Mouse (Mus musculus) kidney, adult 11 months (tissue): ENCODE results near the gene Kif5a.

Experiments used
- DNase-seq: peaks from one replicate; pipeline ENCODE4 v3.0.0; 2022

Gene Kif5a

DNA sequence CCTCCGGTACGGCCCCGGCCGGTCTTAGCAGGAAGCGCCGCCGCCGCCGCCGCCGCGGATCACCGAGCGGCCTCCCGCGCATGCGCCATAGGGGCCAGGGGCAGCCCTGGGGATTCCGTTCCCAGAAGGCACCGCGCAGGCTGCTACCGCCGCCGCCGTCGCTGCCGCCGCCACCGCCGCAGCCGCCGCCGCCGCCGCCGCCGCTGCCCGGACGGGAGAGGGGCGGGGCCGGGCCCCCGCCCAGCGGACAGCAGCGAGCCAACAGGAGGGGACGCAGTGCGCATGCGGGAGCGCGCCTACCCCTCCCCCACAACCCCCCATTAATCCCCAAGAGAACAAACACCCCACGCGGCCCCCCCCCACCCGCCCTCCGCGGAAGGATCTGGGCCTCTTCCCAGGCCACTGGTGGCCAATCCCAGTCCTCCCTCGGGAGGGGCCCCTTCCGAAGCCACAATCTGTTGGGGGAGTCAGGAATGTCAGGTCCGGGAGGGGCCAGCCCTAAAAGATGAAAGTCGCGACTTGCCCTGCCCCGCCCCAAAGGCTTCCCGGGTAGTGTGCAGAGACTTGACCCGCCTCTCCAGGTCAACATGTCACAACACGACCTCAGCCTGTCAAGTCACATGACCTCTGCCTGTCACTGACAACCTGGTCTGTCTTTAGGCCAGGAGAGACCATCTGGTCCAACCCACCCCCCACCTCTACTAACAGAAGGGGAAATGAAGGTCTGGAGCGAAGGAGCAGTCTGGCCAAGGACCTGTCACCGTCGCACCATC is 25.8 kb upstream of the Kif5a start, which contains the start of gene Mbd6:
TSS of gene Mbd6 (minus strand) at position 219 of the 773 bp plus-strand sequence.
- peak; percentile 94 for DNase-seq

DNA sequence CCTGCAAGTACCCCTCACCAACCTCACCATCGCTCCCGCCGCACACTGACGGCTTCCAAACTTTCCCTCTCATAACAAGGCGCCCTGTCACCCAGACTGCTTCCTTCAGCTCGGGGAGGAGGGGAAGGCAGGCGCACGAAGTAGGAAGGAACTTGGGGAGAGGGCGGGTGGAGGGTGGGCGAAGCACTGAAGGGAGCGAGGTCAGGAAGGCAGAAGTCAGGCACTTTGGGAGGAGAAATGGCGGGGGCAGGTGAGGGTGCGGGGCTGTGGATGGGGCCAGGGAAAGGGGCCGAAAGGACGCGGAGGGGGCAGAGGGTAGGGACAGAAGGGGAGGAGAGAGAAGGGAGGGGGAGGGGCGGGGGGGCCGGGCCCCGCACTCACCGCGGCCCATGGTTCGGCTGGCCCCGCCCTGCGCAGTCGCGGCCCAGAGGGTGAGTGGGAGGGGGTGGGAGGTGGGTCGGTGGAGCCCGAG is 25.2 kb upstream of the Kif5a start:
- no peak for DNase-seq

DNA sequence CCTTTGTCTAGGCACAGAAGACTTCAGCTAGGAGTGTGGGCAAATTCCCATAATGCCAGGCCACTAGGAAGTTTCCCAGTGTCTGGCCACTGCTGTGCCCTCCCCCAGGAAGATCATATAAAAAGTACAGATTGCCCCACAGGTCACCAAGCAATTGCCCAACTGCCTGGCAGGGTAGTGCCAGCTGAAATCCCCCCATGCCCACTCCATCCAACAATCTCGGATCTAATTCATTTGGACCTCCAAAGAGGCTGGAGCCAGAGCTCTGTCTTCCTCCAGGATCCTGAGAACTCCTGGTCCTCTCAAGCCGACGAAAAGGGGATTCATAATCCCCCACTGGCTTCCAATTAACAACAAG is 24.8 kb upstream of the Kif5a start:
- no peak for DNase-seq

- DNase-seq: no peak
Measured at GRCm38 (mm10) chr10:127287271-127287935, 24.3 kb upstream of the Kif5a start.

DNA sequence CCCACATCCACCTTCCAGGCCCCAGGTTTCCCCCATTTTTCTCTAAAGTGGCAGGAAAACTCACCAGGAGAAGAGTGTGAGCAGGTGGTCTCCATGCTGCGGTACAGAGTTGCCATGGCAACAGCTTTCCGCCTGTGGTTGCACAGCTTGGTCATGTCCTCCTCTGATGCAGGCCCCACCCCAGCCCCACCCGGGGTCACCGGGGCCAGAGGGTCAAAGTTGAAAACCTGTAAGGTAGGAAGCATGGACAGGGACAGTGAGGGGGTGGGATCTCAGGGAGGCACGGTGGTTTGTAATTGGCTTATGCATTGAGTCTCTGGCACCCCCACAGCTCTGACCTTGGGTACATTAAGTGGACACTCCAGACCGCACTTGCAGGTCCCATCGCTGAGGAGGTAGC is 23.6 kb upstream of the Kif5a start:
- peak; percentile 36 for DNase-seq

- DNase-seq: no peak
Measured at GRCm38 (mm10) chr10:127286194-127286593, 23.0 kb upstream of the Kif5a start.

- no peak for DNase-seq
Measured at GRCm38 (mm10) chr10:127285644-127286043, 22.5 kb upstream of the Kif5a start.

DNA sequence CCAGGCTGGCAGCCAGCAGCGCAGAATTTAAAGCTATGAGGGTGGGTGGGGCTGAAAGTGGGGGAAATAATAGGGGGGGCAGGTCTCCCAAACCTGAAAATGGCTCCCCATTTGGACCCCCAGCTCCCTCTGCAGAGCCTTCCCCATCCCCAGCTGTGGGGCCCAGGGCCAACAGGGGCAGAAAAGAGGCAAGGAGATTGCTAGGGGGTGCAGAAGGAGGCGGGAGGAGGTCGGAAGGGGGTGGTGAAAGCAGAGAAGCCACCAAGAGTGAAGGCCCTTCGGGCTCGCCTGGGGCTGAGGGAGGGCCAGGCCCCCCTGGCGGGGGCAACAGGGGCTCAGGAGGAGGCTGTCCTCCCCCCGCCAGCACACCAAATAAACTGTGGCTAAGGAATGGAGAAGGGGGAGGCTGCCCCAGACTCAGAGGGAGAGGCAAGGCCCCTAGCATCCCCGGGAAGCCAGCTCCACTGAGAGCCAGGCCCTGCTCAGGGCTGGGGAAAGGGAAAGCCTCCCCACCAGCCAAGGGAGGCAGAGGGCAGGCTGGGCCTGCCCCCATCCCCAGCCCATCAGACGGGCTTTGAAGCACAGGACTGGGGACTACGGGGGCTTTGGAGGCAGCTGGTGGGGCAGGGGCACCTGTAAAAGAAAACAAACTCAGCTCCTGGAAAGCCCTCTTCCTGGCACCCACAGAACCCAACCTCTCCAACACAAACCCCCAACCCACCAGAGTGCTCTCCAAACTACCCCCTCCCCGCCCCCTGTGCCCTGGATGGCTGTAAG is 21.8 kb upstream of the Kif5a start:
- no peak for DNase-seq

- no peak for DNase-seq
Measured at GRCm38 (mm10) chr10:127284105-127284622, 21.0 kb upstream of the Kif5a start.

- DNase-seq: peak; percentile 30
Measured at GRCm38 (mm10) chr10:127282620-127283215, 19.6 kb upstream of the Kif5a start.

- peak; percentile 31 for DNase-seq
Measured at GRCm38 (mm10) chr10:127281316-127281715, 18.2 kb upstream of the Kif5a start.

GRCm38 (mm10) chr10:127279730-127280129 is 16.6 kb upstream of the Kif5a start:
- DNase-seq: no peak

DNA sequence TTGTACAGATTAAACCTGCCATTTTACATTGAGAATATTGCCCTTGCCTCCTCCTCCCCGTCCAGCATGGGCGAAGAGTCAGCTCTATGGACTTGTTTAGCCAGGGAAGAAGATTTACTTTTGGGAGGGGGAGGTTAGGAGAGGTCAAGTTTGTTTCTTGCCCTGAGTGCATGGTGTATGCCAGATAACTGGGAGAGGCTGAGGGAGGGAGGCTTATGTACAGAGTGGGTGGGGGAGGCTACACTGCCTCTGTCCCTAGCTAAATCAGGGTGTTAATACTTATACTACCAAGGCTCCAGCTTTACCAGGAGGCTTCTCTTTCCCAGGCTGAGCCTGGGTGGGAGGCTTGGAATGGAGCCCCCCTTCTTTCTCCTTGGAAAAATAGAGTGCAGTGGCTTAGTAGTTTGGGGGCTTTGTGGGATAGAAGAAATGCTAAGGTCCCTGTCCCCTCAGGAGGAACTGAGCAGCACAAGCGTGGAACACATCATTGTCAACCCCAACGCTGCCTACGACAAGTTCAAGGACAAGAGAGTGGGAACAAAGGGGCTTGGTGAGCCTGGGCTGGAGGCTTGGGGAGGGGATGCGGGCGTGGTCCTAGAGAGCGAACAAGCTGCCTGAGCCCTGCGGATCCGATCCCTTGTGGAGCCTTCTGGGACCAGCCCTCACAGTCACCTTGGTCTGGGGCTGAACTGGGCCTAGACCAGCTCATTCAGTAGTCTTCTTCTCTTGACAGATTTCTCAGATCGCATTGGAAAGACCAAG is 11.3 kb upstream of the Kif5a start:
- no peak for DNase-seq

GRCm38 (mm10) chr10:127272371-127272770 is 9.2 kb upstream of the Kif5a start:
- no peak for DNase-seq

- DNase-seq: no peak
Measured at GRCm38 (mm10) chr10:127269884-127270283, 6.7 kb upstream of the Kif5a start.

DNA sequence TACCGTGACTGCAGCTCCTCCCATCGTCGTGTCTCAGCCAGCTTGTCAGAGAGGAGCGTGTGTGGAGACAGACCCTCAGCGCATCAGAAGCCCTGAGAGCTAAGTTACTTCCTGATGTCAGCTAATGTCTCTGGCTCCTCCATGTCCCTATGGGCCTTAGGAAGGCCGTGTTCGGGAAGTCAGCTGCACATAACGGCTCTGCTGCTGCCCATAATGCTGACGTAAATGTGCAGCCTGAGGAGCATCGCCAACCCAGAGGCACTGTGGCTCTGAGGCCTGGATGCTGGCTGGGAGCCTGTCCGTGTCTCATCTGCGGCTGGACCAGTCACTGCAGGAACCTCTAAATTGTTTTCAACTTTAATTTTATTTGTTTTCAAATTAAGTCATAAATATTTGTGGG is 5.9 kb upstream of the Kif5a start:
- DNase-seq: no peak

- no peak for DNase-seq
Measured at GRCm38 (mm10) chr10:127268401-127268800, 5.3 kb upstream of the Kif5a start.

GRCm38 (mm10) chr10:127267318-127267717 is 4.2 kb upstream of the Kif5a start:
- DNase-seq: peak; percentile 31

- peak; percentile 97 for DNase-seq
Measured at GRCm38 (mm10) chr10:127266112-127267091, 3.3 kb upstream of the Kif5a start, which contains the start of gene Dctn2. Gene Dctn2, plus strand, starts transcription at chr10:127266368.

GRCm38 (mm10) chr10:127265727-127266111 is 2.6 kb upstream of the Kif5a start:
- peak; percentile 28 for DNase-seq

GRCm38 (mm10) chr10:127264971-127265370 is 1.8 kb upstream of the Kif5a start:
- DNase-seq: no peak
